Mouse (Mus musculus): ENCODE measurements around the gene Cgref1.

DNA sequence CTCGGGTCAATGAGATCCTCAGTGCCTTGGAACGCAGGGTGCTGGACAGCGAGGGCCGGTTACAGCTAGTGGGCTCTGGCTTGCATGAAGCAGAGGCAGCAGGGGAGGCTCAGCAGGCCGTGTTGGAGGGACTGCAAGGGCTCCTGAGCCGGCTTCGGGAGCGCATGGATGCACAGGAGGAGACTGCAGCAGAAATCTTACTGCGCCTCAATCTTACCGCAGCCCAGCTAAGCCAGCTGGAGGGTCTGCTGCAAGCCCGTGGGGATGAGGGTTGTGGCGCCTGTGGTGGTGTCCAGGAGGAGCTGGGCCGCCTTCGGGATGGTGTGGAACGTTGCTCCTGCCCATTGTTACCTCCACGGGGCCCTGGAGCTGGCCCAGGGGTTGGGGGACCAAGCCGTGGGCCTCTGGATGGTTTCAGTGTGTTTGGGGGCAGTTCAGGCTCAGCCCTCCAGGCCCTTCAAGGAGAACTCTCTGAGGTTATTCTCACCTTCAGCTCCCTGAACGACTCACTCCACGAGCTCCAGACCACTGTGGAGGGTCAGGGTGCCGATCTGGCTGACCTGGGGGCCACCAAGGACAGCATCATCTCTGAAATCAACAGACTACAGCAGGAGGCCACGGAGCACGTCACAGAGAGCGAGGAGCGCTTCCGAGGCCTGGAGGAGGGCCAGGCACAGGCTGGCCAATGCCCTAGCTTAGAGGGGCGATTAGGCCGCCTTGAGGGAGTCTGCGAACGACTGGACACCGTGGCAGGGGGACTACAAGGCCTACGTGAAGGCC is 27.3 kb downstream of the Cgref1 start:
- TF ChIP-seq CTCF (IDR thresholded peaks at IDR 0.05; ENCODE audit: low read depth, low read length) (no peak), POLR2A (IDR thresholded peaks at IDR 0.05; ENCODE audit: borderline replicate concordance, low read depth, low read length) (no peak)
